Mouse (Mus musculus): ENCODE data around the gene Ubiad1. TPM values are rescaled to one million over a fixed set of nuclear protein-coding genes. Genes with fewer than 3 reads are reported as not detected.

Gene Ubiad1
- polyA plus RNA-seq, 1 experiment: 50.8 TPM

GRCm38 (mm10) chr4:148391714-148392310, 52.8 kb downstream of the Ubiad1 start:
- Histone ChIP-seq H3K36me3 (ENCODE audit: control insufficient read depth, insufficient read depth, low read length) (no peaks in the 10 kb centered on the region), H3K27me3 (replicated peaks; ENCODE audit: control insufficient read depth, insufficient read depth, low read length) (no peaks in the 10 kb centered on the region), H3K27ac (ENCODE audit: insufficient read depth, low read depth, low read length) (no peak overlapping the region), H3K4me1 (ENCODE audit: control insufficient read depth, insufficient read depth, low read length) (no peaks in the 10 kb centered on the region), H3K4me3 (ENCODE audit: insufficient read depth, low read depth, low read length) (no peak overlapping the region)
- DNase-seq: no peak
- 74% methylated on average over 21 of the region's 21 CpGs for WGBS
- no peak for TF ChIP-seq CTCF (conservative IDR thresholded peaks at IDR 0.05; ENCODE audit: insufficient read depth, insufficient read length, low read depth, low read length)
- no peak for TF ChIP-seq POLR2A (IDR thresholded peaks at IDR 0.05; ENCODE audit: low read depth, low read length)

GRCm38 (mm10) chr4:148389635-148390034, 54.9 kb downstream of the Ubiad1 start:
- Histone ChIP-seq H3K36me3 (ENCODE audit: control insufficient read depth, insufficient read depth, low read length) (no peaks in the 10 kb centered on the region), H3K4me1 (ENCODE audit: control insufficient read depth, insufficient read depth, low read length) (no peaks in the 10 kb centered on the region), H3K27me3 (replicated peaks; ENCODE audit: control insufficient read depth, insufficient read depth, low read length) (no peaks in the 10 kb centered on the region), H3K27ac (ENCODE audit: insufficient read depth, low read depth, low read length) (no peak overlapping the region), H3K4me3 (ENCODE audit: insufficient read depth, low read depth, low read length) (no peak overlapping the region)
- 22% methylated on average over 7 of the region's 7 CpGs for WGBS
- TF ChIP-seq POLR2A (IDR thresholded peaks at IDR 0.05; ENCODE audit: low read depth, low read length): no peak
- TF ChIP-seq CTCF (conservative IDR thresholded peaks at IDR 0.05; ENCODE audit: insufficient read depth, insufficient read length, low read depth, low read length): no peak
- no peak for DNase-seq

GRCm38 (mm10) chr4:148389047-148389446, 55.5 kb downstream of the Ubiad1 start:
- Histone ChIP-seq H3K4me3 (ENCODE audit: insufficient read depth, low read depth, low read length) (no peak overlapping the region), H3K27ac (ENCODE audit: insufficient read depth, low read depth, low read length) (no peak overlapping the region), H3K4me1 (ENCODE audit: control insufficient read depth, insufficient read depth, low read length) (no peaks in the 10 kb centered on the region), H3K36me3 (ENCODE audit: control insufficient read depth, insufficient read depth, low read length) (no peaks in the 10 kb centered on the region), H3K27me3 (replicated peaks; ENCODE audit: control insufficient read depth, insufficient read depth, low read length) (no peaks in the 10 kb centered on the region)
- no peak for DNase-seq
- 72% methylated on average over 6 of the region's 6 CpGs for WGBS
- peak; percentile 22; the same call in 1 of the 2 replicates for TF ChIP-seq CTCF (conservative IDR thresholded peaks at IDR 0.05; ENCODE audit: insufficient read depth, insufficient read length, low read depth, low read length)
- TF ChIP-seq POLR2A (IDR thresholded peaks at IDR 0.05; ENCODE audit: low read depth, low read length): no peak

- Histone ChIP-seq H3K27me3 (replicated peaks; ENCODE audit: control insufficient read depth, insufficient read depth, low read length) (no peaks in the 10 kb centered on the region), H3K27ac (ENCODE audit: insufficient read depth, low read depth, low read length) (no peak overlapping the region), H3K4me3 (ENCODE audit: insufficient read depth, low read depth, low read length) (no peak overlapping the region), H3K36me3 (ENCODE audit: control insufficient read depth, insufficient read depth, low read length) (no peaks in the 10 kb centered on the region), H3K4me1 (ENCODE audit: control insufficient read depth, insufficient read depth, low read length) (no peaks in the 10 kb centered on the region)
- 78% methylated on average over 7 of the region's 7 CpGs for WGBS
- TF ChIP-seq CTCF (conservative IDR thresholded peaks at IDR 0.05; ENCODE audit: insufficient read depth, insufficient read length, low read depth, low read length): no peak
- TF ChIP-seq POLR2A (IDR thresholded peaks at IDR 0.05; ENCODE audit: low read depth, low read length): no peak
- DNase-seq: no peak
Measured at GRCm38 (mm10) chr4:148385269-148385668, 59.3 kb downstream of the Ubiad1 start.

Other genes starting within 250 kb of the Ubiad1 start
- gene Disp3, start 156.8 kb downstream of the Ubiad1 start, polyA plus RNA-seq (2012; rRNA removed): 0.03 TPM in 2 replicates
- 39.8 and 50.1 TPM in 2 replicates for gene Mtor, start 3.8 kb upstream of the Ubiad1 start, polyA plus RNA-seq (2012; rRNA removed)
- gene Angptl7, start 55.7 kb upstream of the Ubiad1 start, polyA plus RNA-seq (2012; rRNA removed): 27.3 and 30.0 TPM in 2 replicates
- 21.8 TPM in 2 replicates for gene Exosc10, start 113.7 kb upstream of the Ubiad1 start, polyA plus RNA-seq (2012; rRNA removed)
- gene Srm, start 146.7 kb upstream of the Ubiad1 start, polyA plus RNA-seq (2012; rRNA removed): 33.1 and 33.9 TPM in 2 replicates
- 1.7 and 2.7 TPM in 2 replicates for gene Masp2, start 157.8 kb upstream of the Ubiad1 start, polyA plus RNA-seq (2012; rRNA removed)
- 67.3 and 93.3 TPM in 2 replicates for gene Tardbp, start 182.2 kb upstream of the Ubiad1 start, polyA plus RNA-seq (2012; rRNA removed)
- gene Gm572, start 198.5 kb upstream of the Ubiad1 start, polyA plus RNA-seq (2012; rRNA removed): 0.17 TPM in 1 of 2 replicates, not detected in the other

Data from kidney, adult 2 months (tissue).